Mouse (Mus musculus) heart, embryonic 15.5 days (tissue): Measurements from ENCODE around the gene Ttc32. TPM values are rescaled to one million over a fixed set of nuclear protein-coding genes. Genes with fewer than 3 reads are reported as not detected.

ENCODE experiments used
- ATAC-seq: fragments of 200-750 bp; cut with Nextera tagmentation; replicated peaks from 2 replicates; pipeline ENCODE4 v1.8.0; 2017; ENCODE audit warnings: low read depth, moderate TSS enrichment; ENCODE audit not compliant: insufficient number of reproducible peaks, insufficient read depth, low FRiP score
- H3K27ac ChIP-seq: fragments of 300-500 bp; sonication (generic); 2 replicates; pipeline ENCODE4 v1.5.1; 2015; ENCODE audit warnings: mild to moderate bottlenecking, inconsistent platforms
- H3K27me3 ChIP-seq: fragments of 300-500 bp; sonication (generic); 2 replicates; pipeline ENCODE4 v1.6.1; 2015; ENCODE audit warnings: inconsistent platforms
- H3K36me3 ChIP-seq: fragments of 300-500 bp; sonication (generic); 2 replicates; pipeline ENCODE4 v1.6.1; 2015; ENCODE audit warnings: mild to moderate bottlenecking, inconsistent platforms
- H3K4me1 ChIP-seq: fragments of 300-500 bp; sonication (generic); replicated peaks from 2 replicates; pipeline ENCODE4 v1.6.1; 2015; ENCODE audit warnings: inconsistent platforms
- H3K4me2 ChIP-seq: fragments of 300-500 bp; sonication (generic); 2 replicates; pipeline ENCODE4 v1.6.1; 2015; ENCODE audit warnings: inconsistent platforms, mild to moderate bottlenecking, moderate library complexity
- H3K4me3 ChIP-seq: fragments of 300-500 bp; sonication (generic); 2 replicates; pipeline ENCODE4 v1.5.1; 2015; ENCODE audit warnings: mild to moderate bottlenecking, inconsistent platforms
- H3K9ac ChIP-seq: fragments of 300-500 bp; sonication (generic); 2 replicates; pipeline ENCODE4 v1.6.1; 2015; ENCODE audit warnings: mild to moderate bottlenecking, inconsistent platforms
- H3K9me3 ChIP-seq: fragments of 300-500 bp; sonication (generic); replicated peaks from 2 replicates; pipeline ENCODE4 v1.6.1; 2016; ENCODE audit warnings: inconsistent platforms
- WGBS: fragments of 180-500 bp; shearing (Covaris S2); methylation state at CpG from one replicate; pipeline ENCODE4 v1.1.7; 2015; ENCODE audit warnings: mixed read lengths; 5-methylcytosine and 5-hydroxymethylcytosine counted together
- polyA plus RNA-seq: library from polyadenylated mRNA; unstranded; fragments of >200 nt; fragmentation: Nextera tagmentation; extraction: Ambion mirVana; gene quantifications from 2 replicates; pipeline ENCODE4 v1.2.1, GENCODE M21; 2015

Ttc32 gene
- polyA plus RNA-seq, 1 experiment from 2014 or later: 17.4 TPM

DNA sequence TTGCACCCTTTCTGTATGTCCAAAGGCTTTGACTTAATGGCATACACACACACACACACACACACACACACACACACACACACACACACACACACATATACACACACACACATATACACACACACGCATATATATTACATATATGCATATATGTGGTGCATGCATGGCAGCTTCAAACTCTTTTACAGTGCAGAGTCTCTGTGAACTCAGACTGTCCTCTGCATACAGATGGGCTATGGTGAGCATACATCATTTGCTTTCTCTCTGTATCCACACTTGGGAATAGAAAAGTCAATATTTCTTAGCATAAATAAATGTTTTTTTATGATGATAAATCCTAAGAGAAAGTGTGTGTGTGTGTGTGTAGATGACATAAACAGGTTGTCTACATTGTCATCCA lies 41.3 kb downstream of the Ttc32 start:
- 89% methylated on average over 1 of the region's 1 CpGs for WGBS

DNA sequence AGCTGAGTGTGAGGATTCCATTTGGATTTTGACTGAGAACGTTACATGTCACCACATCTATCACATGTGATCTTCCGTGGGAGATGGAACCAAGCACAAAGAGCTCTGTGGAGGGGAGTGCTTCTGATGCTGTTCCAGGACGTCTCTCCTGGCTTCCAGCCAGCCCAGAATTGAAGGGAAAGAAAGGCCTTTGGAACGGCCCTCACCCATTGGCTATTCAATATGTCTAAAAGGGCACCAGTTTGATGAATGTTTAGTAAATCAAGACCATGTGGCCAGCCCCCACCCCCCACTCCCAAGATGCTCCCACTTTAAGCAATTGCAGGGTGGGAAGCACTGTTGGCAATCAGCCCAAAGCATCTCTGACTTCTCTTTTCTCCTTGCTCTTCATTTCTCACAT lies 41.7 kb downstream of the Ttc32 start:
- no peak for ATAC-seq
- no peak overlapping the region for H3K27ac ChIP-seq
- no peaks in the 10 kb centered on the region for H3K4me1 ChIP-seq
- no peak overlapping the region for H3K9ac ChIP-seq
- no peaks in the 10 kb centered on the region for H3K27me3 ChIP-seq
- H3K4me3 ChIP-seq: no peak overlapping the region
- no peaks in the 10 kb centered on the region for H3K36me3 ChIP-seq
- no peaks in the 10 kb centered on the region for H3K9me3 ChIP-seq
- 40% methylated on average over 4 of the region's 4 CpGs for WGBS
- no peak overlapping the region for H3K4me2 ChIP-seq

More for the DNA sequence above, 41.3 kb downstream of the Ttc32 start:
- no peaks in the 10 kb centered on the region for H3K27me3 ChIP-seq
- H3K9ac ChIP-seq: no peak overlapping the region
- H3K36me3 ChIP-seq: no peaks in the 10 kb centered on the region
- no peak for ATAC-seq
- no peak overlapping the region for H3K4me3 ChIP-seq
- H3K4me1 ChIP-seq: no peaks in the 10 kb centered on the region
- no peak overlapping the region for H3K27ac ChIP-seq
- H3K4me2 ChIP-seq: no peak overlapping the region
- no peaks in the 10 kb centered on the region for H3K9me3 ChIP-seq

DNA sequence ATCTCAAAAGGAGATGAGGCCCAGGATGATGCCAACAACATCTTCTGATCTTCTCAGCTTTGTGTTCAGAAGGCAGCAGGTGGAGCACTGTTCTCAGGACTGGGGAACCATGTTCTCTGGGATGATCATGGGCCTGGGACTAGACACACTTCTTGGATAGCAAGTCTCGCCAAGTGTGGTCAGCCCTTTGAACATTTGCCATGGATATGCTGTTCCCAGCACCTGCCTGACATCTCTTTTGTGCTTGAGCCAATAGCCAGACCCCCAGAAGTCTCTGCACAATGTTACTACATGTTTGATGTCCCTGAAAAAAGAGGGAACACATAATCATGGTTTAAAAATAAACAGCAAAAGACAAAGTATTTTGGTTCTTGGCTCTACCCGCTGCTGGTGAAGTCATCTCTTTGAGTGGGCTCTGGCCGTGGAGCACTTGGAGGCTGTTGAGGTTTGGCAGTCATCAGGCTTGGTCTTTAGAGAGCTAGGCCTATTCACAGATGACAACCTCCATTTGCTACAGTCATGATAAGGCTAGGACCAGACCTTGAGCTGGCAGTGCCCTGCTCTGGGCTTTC lies 47.8 kb downstream of the Ttc32 start:
- 62% methylated on average over 3 of the region's 3 CpGs for WGBS
- H3K9ac ChIP-seq: no peak overlapping the region
- H3K9me3 ChIP-seq: no peaks in the 10 kb centered on the region
- H3K27me3 ChIP-seq: no peaks in the 10 kb centered on the region
- no peak overlapping the region for H3K27ac ChIP-seq
- H3K4me1 ChIP-seq: no peaks in the 10 kb centered on the region
- H3K36me3 ChIP-seq: no peaks in the 10 kb centered on the region
- ATAC-seq: peak; percentile 50; the same call in 1 of the 2 replicates
- no peak overlapping the region for H3K4me2 ChIP-seq
- no peak overlapping the region for H3K4me3 ChIP-seq

DNA sequence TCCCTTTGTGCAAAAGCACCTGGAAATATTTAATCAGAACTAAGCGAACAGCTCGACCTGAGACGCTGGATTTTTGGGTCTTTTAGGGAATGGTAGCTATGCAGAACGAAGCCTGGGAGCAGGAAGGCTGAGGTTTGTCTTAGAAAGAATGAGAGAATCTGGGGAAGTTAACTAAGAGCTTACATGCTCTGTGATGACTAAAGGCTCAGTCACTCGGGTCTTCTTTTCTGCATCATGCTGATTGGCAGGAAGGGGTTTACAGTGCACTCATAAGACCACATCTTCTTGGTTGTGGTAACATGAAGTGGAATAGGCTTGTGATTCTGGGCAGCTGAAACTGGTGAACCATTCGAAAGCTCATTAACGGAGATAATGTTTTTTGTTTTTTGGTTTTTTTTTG lies 60.4 kb downstream of the Ttc32 start:
- H3K9me3 ChIP-seq: no peaks in the 10 kb centered on the region
- H3K9ac ChIP-seq: no peak overlapping the region
- H3K27me3 ChIP-seq: no peaks in the 10 kb centered on the region
- H3K4me1 ChIP-seq: 0 out of 2 replicates have a peak, but pooled peaks cover 2% of the 10 kb centered on the region
- H3K27ac ChIP-seq: no peak overlapping the region
- H3K4me2 ChIP-seq: no peak overlapping the region
- ATAC-seq: no peak
- 77% methylated on average over 7 of the region's 7 CpGs for WGBS
- H3K36me3 ChIP-seq: no peaks in the 10 kb centered on the region
- H3K4me3 ChIP-seq: no peak overlapping the region

Other genes starting within 250 kb of the Ttc32 start
- 287 and 312 TPM in 2 replicates for gene Laptm4a, start 108.3 kb upstream of the Ttc32 start, polyA plus RNA-seq
- 0.39 and 1.0 TPM in 2 replicates for gene Matn3, start 82.1 kb upstream of the Ttc32 start, polyA plus RNA-seq
- gene Wdr35, start 56.1 kb upstream of the Ttc32 start, polyA plus RNA-seq: 12.0 and 14.1 TPM in 2 replicates